Mouse (Mus musculus) heart, adult 11 months (tissue): ENCODE results near the gene Pip5k1a.
A peak's percentile ranks its signal among the peaks of the same experiment; 100 is the strongest.
"Not testable (repeated sequence)": the region's sequence is repeated elsewhere in the genome, so short reads cannot be mapped to it uniquely, and the experiment has no call there.

Experiments
- DNase-seq: peaks from one replicate; pipeline ENCODE4 v3.0.0; 2022

The Pip5k1a gene

GRCm38 (mm10) chr3:95110911-95111726 lies 4.4 kb upstream of the Pip5k1a start, which contains the start of gene Vps72:
Vps72 (plus strand) TSS chr3:95111022.
- DNase-seq = peak; percentile 99

DNA sequence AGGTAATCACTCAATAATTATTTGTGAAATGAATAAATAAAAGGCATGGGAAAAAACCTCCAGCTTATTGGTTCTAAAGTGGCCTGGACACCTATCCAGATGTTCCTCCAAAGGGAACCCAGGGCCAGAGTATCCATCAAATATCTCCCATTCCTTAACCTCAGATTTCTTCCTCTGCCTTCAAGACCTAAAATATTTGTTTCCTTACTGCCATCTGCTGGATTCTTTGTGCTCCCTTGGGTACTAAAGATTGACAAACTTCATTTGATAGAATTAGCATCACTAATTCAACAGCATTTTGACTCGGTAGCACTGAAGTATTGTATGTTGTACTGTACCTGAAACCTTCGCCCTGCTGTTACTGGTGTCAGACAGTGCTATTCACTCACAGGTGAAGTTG lies 1.2 kb upstream of the Pip5k1a start:
- DNase-seq = peak; percentile 49

- DNase-seq = not testable (repeated sequence)
Observed at GRCm38 (mm10) chr3:95107308-95107707, 578 bp upstream of the Pip5k1a start.

DNA sequence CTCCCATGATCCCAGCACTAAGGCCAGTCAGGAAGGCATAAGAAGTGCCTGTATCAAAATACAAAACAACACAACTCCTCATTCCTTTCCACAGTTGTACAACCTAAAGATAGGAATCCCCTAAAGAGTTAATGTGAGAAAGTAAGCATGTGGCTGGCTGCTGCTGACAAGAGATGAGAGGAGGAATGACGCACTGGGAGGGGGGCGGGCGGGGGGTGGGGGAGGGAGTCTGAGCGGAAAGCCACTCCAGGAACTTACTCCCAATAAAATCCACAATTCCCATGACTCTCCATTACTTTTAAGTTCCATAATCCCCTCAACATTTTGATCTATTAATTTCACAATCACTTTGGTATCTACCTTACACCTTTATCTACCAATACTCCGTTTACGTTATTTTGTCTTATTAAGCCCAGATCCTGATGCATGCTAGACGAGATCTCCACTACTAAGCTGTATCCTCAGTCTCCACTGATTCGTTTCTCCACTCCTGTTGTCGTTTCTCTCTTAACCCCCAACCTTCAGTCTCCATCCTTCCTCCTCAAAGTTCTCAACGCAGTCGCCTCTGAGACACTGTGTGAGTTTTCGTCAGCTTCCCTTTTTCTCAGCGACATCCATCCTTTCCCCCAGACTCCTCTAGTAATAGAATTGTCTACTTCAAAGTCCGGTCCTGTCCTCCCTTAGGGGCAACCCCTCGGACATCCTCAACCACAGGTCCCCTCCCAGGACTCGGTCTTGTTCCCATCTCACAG lies 968 bp downstream of the Pip5k1a start:
- no peak for DNase-seq

GRCm38 (mm10) chr3:95105121-95105520 lies 1.6 kb downstream of the Pip5k1a start:
- peak; percentile 75 for DNase-seq

- peak; percentile 76 for DNase-seq
Observed at GRCm38 (mm10) chr3:95100854-95101253, 5.9 kb downstream of the Pip5k1a start.

GRCm38 (mm10) chr3:95088071-95088470 lies 18.7 kb downstream of the Pip5k1a start:
- DNase-seq = no peak

GRCm38 (mm10) chr3:95071606-95072005 lies 35.1 kb downstream of the Pip5k1a start:
- DNase-seq = peak; percentile 37

- peak; percentile 95 for DNase-seq
Observed at GRCm38 (mm10) chr3:95066570-95066969, 40.2 kb downstream of the Pip5k1a start.

DNA sequence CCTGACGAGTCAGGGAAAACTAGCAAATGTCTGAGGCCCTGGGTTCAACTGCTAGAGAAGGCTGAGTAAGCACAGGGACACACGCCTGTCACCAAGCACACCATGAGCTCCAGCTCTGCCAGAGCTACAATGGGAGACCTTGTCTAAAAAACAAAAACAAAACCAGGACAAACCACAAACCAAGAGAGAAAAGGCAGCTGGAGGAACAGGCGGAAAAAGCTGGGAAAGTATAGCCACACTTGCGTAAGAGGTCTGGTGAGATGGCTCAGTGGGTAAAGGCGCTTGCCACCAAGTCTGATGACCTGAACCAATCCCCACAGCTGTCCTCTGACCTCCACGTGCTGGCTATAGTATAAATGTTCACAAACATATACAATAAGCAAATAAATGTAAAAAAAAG lies 40.6 kb downstream of the Pip5k1a start:
- no peak for DNase-seq

- DNase-seq = no peak
Observed at GRCm38 (mm10) chr3:95065553-95065952, 41.2 kb downstream of the Pip5k1a start.

GRCm38 (mm10) chr3:95063741-95064140 lies 43.0 kb downstream of the Pip5k1a start:
- peak; percentile 82 for DNase-seq

GRCm38 (mm10) chr3:95058078-95058477 lies 48.7 kb downstream of the Pip5k1a start:
- peak; percentile 93 for DNase-seq

- DNase-seq = no peak
Observed at GRCm38 (mm10) chr3:95056275-95056674, 50.5 kb downstream of the Pip5k1a start.

DNA sequence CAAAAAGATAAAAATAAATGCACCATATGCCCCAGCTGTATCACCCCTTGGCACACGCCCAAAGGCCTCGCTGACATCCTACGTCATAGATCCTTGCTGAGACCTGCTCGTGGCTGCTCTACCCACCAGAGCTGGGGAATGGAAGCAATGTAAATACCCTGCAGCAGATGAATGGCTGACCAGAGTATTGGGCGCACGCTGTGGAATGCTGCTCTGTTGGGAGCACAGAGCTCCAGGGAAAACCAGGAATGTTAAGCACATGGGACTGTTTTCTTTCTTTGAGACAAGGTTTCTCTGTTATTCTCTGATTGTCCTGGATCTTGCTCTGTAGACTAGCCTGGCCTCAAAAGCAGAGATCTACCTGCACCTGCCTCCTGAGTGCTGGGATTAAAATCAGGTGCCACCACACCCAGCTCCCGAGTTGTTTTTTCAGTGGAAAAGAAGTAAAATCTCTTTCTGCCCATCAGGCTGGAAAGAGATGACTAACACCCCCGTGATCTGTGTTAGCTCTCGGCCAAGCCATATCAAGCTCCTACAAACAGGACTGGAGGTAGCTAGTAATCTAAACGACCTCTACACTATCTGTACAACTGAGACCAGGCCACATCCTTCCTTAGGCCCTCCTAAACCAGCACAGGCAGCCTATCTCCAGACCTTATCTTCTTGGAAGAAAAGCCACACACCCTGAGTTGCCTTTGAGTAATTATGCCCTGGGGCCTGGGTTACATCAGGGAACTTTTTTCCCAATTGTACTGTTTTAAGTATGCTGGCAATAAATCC lies 52.1 kb downstream of the Pip5k1a start:
- DNase-seq = no peak

DNA sequence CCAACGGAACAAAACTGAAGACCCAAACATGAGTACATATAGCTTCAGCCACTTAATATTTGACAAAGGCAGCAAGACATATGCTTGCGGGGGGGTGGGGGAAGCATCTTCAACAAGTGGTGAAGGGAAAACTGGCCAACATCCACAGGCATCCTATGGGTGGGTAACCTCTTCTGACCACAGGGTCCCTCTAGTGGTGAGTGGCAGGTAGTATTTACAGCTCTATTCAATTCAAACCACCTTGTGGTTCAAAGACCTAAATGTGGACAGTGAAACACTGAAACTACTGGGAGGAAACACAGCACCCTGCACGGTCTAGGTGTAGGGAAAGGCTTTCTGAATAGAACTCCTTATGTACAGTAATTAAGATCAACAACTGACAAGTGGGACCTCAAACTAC lies 53.0 kb downstream of the Pip5k1a start:
- DNase-seq = no peak

GRCm38 (mm10) chr3:95052959-95053358 lies 53.8 kb downstream of the Pip5k1a start:
- DNase-seq = no peak

GRCm38 (mm10) chr3:95047914-95048313 lies 58.8 kb downstream of the Pip5k1a start:
- DNase-seq = no peak

- no peak for DNase-seq
Observed at GRCm38 (mm10) chr3:95046462-95047057, 60.2 kb downstream of the Pip5k1a start.

DNA sequence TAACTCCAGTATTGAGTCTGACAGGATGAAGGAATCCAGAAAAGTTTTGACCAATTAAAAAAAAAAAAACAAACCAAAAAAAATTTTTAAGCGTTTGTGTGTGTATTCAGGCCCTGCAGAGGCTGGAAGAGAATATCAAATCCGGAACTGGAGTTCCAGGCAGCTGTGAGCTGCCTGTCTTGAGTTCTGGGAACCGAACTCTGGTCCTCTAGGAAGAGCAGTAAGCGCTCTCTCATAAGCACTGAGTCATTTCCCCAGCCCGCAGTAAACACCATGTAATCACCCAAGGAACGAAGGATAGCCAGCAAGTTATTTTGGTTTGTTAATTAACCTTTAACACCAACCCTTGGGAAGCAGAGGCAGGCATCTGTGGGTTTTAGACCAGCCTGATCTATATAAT lies 63.5 kb downstream of the Pip5k1a start:
- DNase-seq = no peak

DNA sequence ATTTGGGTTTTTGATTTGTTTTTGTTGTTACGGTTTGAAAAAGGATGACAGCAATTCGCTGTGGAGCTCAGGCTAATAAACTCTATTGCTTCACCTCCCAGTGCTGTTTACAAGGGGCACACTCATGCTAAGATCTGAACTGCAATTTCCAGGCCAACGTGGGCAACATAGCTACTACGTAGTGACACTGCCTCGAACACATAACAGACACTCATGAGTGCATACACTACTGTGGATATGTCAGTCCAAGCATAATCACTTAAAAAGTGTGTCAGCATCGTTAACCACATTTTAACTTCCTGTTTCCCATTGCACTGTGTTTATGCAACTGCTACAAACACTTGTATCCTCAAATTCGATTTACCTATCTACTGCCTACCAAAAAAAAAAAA lies 63.9 kb downstream of the Pip5k1a start:
- no peak for DNase-seq

DNA sequence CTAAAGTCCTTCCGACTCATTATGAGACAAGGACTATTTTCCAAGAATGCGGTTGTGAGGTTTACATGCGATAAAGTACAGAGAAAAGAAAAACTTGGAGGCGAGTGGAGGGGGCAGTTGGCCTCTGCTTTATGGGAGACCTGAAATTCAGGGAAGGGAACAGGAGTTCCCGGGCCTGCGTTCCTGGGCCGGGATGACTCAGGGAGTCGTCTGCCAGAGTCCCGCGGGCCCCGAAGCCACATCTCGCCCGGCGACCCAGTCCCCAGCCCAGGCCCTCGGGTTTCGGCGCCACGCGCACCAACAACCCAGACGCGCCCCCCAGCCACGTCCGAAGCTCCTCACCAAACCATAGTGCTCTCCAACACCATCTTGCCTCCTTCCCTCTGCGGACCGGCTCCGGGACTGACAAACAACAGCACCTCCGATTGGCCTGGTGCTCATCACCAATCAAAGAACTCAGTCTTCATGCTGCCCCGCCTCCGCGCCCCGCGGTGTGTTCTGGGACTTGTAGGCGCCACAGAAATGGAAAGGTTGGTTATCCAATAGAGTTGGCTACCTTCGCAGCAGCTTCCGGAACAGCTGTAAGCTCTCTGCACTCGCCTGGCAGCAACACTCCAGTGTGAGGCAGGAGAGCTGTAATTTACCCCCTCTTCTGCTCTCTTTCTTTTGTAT lies 64.4 kb downstream of the Pip5k1a start, which contains the start of gene Psmd4:
Gene Psmd4, minus strand, starts transcription at position 449 of the 672 bp plus-strand sequence.
- DNase-seq = peak; percentile 100
